Mouse (Mus musculus) urinary bladder, postnatal 25 days (tissue): ENCODE measurements around the gene Smtnl2.

ENCODE experiments used
- DNase-seq: peaks from one replicate; pipeline ENCODE4 v3.0.0; 2022; ENCODE audit warnings: low spot score

Smtnl2 gene

DNA sequence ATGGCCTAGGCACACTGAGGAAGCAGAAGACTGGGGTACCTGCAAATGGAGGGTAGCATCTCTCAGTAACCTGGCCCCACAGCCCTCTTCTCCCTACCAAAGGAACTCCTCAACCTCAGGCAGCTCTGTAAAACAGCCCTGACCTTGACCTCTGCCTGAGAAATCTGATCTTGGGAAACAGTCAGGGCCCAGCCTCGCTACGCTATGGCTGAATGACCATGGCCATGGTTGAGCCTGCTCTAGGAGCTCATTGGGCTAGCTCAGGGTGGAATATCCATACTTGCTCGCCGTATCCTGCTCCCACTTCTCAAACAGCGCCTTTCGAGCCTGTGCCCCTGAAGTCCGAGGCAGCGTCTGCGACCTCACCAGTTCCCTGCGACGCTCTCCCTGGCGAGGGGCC lies 10.4 kb downstream of the Smtnl2 start:
- DNase-seq: no peak

- DNase-seq: no peak
Observed at GRCm38 (mm10) chr11:72397811-72398525, 13.5 kb downstream of the Smtnl2 start.

- peak; percentile 54 for DNase-seq
Observed at GRCm38 (mm10) chr11:72397072-72397471, 14.4 kb downstream of the Smtnl2 start.

DNA sequence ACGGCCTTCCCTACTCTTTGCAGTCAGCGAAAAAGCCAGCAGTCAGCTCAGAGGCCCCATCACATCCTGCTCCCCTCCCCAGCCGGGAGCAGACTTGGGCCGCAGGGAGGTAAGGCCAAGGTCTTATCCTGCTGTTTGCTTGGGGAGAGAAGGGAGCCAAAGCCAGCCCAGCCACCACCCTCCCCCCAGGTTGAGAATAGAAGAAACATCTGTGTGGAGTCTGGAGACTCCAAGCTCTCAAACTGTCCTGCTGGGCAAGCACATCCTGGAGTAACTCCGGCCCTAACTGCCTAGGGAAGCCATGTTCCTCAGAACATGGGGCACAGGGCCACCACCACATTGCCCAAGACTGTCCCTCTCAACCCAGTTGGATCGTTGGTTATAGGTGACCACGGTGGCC lies 14.9 kb downstream of the Smtnl2 start:
- DNase-seq: no peak

- no peak for DNase-seq
Observed at GRCm38 (mm10) chr11:72395652-72396051, 15.9 kb downstream of the Smtnl2 start.

DNA sequence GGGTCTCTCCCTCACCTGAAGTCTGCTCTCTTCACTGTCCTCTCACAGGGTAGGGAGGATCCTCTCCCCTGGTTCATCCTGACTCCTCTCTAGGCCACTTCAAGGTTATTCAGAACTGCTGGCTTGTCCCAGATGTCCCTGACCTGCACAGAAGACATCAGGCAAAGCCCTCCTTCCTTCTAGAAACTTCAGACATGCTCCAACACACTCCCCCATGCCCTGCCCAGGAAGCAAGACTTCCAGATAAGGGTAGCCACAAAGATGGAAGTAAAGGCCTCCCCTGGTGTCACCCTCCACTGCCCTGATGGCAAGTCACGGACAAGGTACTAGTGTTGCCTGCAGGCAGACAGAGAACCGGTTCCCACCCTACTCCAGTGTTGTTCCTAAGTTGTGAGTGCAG lies 16.8 kb downstream of the Smtnl2 start:
- DNase-seq: no peak

- DNase-seq: no peak
Observed at GRCm38 (mm10) chr11:72393669-72394068, 17.8 kb downstream of the Smtnl2 start.

- DNase-seq: no peak
Observed at GRCm38 (mm10) chr11:72393243-72393642, 18.3 kb downstream of the Smtnl2 start.

- DNase-seq: no peak
Observed at GRCm38 (mm10) chr11:72391181-72391580, 20.3 kb downstream of the Smtnl2 start.

GRCm38 (mm10) chr11:72389407-72390142 lies 21.9 kb downstream of the Smtnl2 start:
- no peak for DNase-seq

DNA sequence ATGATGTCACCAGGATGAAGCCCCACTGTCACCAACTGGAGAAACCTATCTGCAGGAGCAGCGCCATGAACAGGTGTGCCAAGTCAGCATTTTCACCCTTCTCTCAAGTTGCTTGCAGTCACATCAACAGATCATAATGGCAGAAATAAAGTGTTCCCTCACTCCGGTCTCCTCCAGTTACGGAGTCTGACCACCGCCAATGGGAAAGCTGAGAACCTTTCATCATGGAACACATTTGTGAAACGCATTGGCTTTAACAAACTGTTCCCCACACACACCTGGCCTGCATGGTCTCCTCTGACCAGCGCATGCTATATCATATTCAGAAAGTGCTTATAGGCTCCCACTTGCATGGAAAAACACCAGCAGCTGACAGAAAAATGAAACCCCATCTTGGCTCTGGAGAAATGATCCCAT lies 23.4 kb downstream of the Smtnl2 start:
- no peak for DNase-seq

DNA sequence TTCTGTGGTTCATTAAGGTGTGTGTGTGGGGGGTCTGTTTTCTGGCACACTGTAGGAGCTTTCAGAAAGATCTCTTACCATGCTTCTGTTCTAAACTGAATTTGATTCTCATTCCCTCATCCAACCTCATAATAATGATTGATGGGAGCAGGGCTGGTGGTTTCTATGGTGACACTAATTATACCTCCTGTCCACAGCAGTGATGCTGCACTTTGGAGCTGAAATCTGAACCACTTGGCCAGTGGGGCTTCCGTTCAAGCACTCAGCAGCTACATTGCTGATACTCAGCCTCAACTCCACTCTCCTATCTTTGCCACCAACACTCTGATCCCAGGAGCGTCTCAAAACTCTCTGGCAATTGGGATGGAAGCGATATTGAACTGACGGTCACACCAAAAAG lies 32.2 kb downstream of the Smtnl2 start:
- DNase-seq: no peak

GRCm38 (mm10) chr11:72378222-72378621 lies 33.3 kb downstream of the Smtnl2 start:
- no peak for DNase-seq

DNA sequence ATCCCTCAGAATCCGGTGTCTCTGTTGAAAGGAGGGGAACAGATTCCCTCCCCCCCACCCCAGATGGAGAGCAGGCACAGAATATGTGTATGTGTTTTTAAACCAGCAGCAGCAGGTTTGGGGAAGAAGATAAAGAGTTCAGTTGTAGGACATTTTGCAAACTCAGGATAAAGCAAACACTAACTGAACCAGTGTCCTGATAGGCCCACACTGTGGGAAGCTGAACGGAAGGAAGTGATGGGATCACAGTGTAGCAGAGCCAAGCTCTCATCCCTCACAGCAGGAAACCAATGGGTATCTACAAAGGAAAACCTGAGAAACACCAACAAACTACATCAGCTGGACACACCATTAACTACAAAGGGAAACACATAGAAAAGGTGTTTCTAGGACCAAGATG lies 35.0 kb downstream of the Smtnl2 start:
- DNase-seq: no peak

- DNase-seq: no peak
Observed at GRCm38 (mm10) chr11:72369904-72370672, 41.4 kb downstream of the Smtnl2 start.

GRCm38 (mm10) chr11:72367934-72368674 lies 43.4 kb downstream of the Smtnl2 start:
- no peak for DNase-seq

DNA sequence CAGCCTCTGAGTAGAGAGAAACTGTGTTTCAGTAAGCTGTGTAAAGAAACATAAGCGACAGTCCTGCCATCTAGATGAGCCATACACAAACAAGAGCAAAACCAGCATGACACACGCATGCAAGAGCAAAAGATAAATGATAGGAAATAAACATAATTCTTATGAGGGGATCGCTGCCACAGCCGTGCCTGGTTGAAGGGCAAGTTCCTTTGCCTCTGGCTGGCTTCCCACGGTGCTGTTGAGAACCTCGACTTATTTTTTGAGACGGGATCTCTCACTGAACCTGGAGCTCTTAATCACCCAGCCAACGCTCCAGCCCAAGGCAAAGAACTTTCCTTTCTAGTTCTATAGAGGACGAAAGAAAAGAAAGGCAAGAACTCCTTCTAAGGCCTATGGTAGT lies 45.4 kb downstream of the Smtnl2 start:
- DNase-seq: no peak

- no peak for DNase-seq
Observed at GRCm38 (mm10) chr11:72364526-72364925, 47.0 kb downstream of the Smtnl2 start.

DNA sequence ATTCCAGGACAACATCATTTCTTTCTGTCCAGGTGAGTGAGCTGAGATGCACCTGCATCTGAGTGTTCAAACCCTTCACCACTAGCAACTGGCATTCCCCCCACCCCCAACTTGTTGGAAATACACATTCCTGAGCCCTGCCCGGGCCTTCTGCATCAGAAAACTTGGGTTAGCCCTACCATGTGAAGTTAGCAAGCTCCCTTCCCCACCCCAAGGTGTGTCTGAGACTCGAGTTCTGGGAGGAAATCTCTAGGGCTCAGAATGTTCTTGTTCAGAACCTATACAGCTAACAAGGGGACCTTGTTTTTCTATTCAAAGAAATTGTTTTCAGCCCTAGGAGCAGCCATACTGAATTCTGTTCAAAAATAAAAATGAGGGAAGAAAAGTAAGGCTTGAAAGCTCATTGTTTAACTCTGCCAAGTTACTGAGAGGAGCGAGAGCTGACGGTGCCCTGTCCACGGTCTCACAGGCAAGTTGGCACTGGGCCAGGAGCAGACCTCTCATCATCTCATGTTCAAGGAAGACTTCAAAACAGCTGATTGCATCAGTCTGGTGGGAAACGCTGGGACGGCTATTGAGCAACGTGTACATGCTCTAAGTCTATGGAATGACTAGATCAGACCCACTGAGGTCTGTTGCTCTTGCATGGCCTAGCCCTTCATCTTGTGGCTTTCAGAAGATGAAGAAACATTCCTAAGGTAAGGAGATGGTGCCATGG lies 47.8 kb downstream of the Smtnl2 start:
- DNase-seq: no peak

GRCm38 (mm10) chr11:72362347-72362741 lies 49.2 kb downstream of the Smtnl2 start, which contains the start of gene Tekt1:
Tekt1 (minus strand) TSS chr11:72362442.
- no peak for DNase-seq
